Comparison of ENCODE assay signal across 11 mouse cellular contexts in genomic region chr8:125283542-125283941, GRCm38 (mm10).
"Had no signal": no experiment of that assay in that cellular context is flagged by ENCODE, and none has a peak within 500 bp of the region (broad histone marks: within the 10 kb centered on the region; RNA-seq: fewer than 3 reads in every experiment).

No protein-coding gene starts in this region.

- H3K4me2 ChIP-seq: liver, embryonic 13.5 days; lung, embryonic 15.5 days; neural tube, embryonic 15.5 days had no signal

- H3K27me3 ChIP-seq: liver, embryonic 13.5 days; lung, embryonic 15.5 days; neural tube, embryonic 15.5 days had no signal

- ATAC-seq: liver, postnatal 0 days had no signal

- DNase-seq: kidney, adult 18-20 months; kidney, postnatal 10 days; liver; liver, embryonic 13.5 days; liver, postnatal 0 days; lung, postnatal 14 days; thymus, postnatal 4 days had no signal

- H3K4me3 ChIP-seq: liver, embryonic 13.5 days; lung, embryonic 15.5 days; myocyte; neural tube, embryonic 15.5 days had no signal

- H3K9ac ChIP-seq: liver, embryonic 13.5 days; liver, postnatal 0 days; lung, embryonic 15.5 days; neural tube, embryonic 15.5 days had no signal

- H3K9me3 ChIP-seq: liver, embryonic 13.5 days; lung, embryonic 15.5 days; neural tube, embryonic 15.5 days had no signal

- H3K36me3 ChIP-seq: liver, embryonic 13.5 days; lung, embryonic 15.5 days; neural tube, embryonic 15.5 days had no signal

- H3K27ac ChIP-seq: liver, embryonic 13.5 days; lung, embryonic 15.5 days; stomach, postnatal 0 days had no signal
